Mouse (Mus musculus): ENCODE results near the gene Gga1.

DNA sequence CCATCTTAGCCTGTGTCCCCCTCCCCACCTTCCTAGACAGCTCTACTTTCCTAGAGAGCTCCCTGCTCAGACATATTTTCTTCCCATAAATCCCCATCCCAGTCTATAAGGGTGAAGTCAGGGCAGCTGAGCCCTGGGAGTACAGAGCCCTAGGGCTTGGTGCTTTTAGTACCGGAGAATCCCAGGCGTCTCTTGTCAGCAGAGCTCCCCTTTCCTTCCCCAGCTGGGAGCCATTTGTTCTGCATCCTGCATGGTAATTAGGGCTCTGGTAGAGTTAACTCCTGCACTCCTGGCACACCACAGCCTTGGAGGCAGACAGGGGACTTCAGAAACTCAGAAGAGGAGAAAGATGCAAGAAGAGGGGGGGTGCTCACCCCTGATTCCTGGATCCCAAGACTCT is 37.2 kb upstream of the Gga1 start:
- TF ChIP-seq POLR2A (IDR thresholded peaks at IDR 0.05; ENCODE audit: control insufficient read depth, low read depth, low read length) (no peak), CTCF (IDR thresholded peaks at IDR 0.05; ENCODE audit: control insufficient read depth, insufficient read depth, insufficient replicate concordance, low read depth, low read length) (no peak)

Measured in testis, adult 2 months (tissue).